Mouse (Mus musculus) urinary bladder, postnatal 25 days (tissue): ENCODE results near the gene Abhd17c.
A peak's percentile ranks its signal among the peaks of the same experiment; 100 is the strongest.
"Not testable (repeated sequence)": the region's sequence is repeated elsewhere in the genome, so short reads cannot be mapped to it uniquely, and the experiment has no call there.

ENCODE experiments used
- DNase-seq: peaks from one replicate; pipeline ENCODE4 v3.0.0; 2022; ENCODE audit warnings: low spot score

Abhd17c gene

DNA sequence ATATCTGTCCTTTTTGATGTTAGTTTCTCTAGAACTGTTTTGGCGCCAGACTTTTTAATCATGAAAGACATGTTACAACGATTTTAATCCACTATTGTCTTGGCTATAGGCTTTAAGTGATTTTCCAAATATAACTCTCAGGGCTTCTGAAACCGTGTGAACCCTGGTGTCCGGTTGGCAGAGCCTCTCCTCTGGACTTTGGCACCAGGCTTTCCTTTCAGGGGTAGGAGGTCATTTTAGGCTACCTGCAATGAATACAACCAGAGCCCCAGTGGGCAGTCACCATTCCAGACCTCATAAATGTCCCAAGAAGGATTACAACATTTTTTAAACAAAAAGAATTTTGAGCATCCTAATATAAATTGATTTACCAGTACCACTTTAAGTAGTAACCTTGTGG is 1.1 kb upstream of the Abhd17c start:
- no peak for DNase-seq

DNA sequence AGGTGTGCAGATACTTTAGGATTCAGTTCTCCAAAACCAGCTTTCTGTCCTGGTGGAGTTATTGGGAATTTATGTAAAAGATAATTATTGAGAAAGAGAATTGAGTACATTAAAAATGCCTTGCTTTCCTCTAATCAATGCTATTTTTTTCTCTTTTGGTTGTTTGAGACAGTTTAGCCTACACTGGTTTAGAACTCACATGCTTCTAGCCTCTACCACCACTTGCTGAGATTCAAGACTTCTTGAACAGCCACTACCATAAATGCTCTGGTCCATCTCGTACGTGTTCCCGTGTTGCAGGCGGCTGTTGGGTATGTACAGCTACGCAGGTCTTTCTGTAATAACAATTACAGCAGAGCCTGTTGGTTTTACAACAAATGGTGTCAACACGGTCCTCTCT is 681 bp upstream of the Abhd17c start:
- no peak for DNase-seq

DNA sequence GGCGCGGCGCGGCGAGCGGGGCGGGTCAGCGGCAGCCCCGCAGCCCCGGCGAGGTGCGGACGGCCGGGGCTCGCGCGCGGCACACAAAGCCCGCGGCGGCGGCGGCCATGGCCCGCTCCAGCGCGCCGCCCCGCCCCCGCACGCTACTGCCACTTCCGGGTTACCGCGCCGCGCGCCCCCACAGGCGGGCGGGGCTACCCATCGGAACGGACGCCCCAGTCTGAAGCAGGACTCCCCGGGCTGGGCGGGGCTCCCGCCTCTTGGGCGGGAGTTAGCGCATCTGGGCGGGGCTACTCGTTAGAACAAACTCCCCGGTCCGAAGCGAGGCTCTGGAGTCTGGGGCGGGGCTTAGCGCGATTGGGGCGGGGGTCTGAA is 254 bp upstream of the Abhd17c start:
- peak; percentile 90 for DNase-seq

DNA sequence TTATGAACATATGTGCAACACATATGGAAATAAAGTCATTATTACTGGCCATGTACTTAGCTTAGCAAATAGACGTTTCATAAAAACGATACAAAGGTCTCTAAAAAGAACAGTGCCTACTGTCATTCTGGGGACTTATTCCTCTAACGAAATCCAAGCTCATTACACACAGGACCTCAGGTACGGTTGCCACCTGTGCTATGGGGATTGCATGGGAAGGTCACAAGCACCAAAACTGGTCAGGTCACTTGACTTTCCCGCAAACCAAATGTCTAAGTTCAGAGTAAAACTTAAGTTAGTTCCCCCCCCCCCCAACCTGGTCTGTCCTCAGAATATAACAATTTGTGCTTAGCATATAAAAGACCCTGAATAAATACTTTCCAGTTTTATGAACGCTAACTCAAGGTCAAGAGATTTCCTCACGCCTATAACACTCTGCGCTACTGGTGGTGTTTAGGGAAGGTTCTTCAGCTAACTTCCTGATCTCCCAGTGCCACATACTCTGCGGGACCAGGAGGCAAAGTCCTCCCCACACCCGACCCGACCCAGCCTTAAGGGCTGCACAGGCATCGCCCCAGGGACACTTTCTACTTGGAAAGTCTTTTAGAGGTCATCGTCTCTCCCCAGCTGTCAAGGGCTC is 1.2 kb downstream of the Abhd17c start:
- DNase-seq = no peak

DNA sequence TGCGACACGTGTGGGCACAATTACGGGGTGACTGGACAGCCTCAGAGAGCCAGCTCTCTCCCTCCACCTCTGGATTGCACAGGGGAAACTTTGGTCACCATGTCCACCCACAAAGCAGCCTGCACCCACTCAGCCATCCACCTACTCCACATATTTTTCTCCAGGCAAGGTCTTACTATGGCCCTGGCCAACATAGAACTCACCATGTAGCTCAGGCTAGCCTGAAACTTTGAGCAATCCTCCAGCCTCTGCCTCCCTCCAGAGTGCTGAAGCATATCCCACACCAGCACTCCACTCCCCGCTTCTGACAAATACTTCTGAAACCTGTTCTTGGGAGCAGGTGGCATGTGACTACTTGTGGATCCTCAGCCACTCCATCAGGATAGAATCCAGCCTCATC is 1.9 kb downstream of the Abhd17c start:
- DNase-seq = no peak

DNA sequence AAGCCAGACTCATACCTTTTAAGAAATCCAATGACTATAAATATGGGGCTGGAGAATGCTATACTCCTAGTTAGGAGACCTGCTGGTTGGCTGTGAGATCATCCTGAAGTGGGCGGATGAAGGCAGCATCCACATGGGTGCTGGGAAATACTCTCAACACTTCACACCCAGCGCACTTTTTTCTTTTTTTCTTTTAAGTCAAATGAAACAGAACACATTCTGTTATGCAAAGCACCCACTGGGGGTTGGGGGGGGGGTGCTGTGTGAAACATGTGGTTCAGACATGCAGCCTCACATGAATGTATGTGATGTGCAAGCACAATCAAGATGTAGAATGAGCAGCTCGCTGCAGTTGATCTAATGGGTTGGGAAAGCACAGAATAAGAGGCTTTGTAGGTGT is 2.8 kb downstream of the Abhd17c start:
- DNase-seq = no peak

DNA sequence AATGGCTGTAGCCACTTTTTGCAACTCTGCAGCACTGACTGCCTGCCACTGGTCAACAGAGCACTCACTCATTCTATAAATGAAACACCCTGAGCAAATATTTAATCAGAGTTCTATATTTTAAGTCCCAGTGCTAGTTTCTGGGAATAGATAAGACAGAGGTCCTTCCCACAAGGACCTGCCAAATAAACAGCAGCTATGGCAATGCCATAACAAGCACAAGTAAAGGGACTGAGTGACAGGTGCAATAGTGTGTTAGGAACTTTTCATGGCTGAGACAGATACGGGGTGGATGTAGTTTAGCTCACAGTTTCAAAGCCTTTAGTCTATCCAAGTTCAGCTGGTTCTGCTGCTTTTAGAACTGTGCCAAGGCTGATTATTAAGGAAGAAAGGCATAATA is 3.9 kb downstream of the Abhd17c start:
- no peak for DNase-seq

DNA sequence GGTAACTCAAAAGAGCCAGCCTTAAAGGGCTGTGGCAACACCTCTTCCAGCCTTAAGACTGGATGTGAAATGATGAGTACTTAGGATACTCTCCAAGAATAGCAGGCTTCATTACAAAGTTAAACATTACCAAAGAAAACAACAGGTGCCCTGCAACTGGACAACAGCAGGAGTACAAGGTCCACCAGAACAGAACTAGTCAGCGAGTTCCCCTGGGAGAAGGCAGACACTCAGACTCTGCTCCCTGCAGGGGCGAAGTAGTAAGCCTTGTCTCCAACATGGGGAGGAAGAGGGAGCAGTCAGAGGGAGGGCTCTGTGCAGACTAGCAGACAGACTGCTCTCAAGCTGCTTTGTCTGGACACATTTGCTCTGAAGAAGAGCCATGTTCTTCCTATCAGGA is 6.1 kb downstream of the Abhd17c start:
- no peak for DNase-seq

DNA sequence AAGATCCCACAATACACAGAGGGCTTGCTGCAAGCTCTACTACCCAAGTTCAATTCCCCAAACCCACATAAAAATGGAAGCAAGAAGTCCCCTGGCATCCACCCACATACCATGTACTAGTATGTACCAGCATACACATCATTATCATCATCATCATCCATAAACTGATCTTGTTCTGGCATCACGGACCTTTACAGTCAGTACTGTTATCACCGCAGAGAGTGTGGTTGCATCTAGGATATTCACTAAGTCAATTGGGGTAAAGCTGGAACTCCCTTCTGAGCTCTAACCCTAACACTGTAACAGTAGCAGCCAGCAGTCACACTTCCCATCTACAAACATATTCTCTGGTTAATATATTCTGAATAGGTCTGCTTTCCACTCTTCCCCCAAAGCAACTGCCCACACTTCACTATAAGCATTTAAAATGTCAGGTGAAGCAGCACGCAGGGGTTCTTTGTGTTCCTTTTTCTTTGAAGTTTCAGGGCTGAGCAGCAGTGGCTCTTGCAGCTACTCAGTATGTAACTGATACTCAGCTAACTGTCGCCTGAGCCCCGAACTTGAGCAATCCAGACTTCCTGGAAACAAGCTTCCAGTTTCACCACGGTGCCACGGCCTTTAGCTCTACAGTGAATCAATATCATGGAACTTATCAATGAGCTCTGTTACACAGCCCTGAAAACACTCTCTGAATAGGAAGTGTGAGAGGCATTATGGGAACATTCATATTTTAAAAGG is 8.8 kb downstream of the Abhd17c start:
- DNase-seq = no peak

DNA sequence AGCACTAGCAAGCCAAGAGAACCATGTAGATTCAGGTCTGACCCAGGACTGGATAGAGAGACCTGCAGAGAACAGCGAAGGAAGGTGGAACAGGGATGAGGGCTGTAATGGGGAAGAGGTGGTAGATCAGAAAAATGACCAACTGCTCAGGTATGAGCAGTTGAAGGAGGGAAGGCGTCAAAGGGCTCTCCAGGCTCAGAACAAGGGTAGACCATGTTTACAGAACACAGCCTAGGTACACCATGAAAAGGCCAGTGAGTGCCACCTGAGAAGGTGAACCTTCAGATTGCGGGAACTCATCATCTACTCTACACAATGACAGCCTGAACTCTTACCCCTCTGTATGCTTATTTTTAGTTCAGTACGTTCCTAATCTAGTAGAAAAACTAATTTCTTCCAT is 9.5 kb downstream of the Abhd17c start:
- no peak for DNase-seq

DNA sequence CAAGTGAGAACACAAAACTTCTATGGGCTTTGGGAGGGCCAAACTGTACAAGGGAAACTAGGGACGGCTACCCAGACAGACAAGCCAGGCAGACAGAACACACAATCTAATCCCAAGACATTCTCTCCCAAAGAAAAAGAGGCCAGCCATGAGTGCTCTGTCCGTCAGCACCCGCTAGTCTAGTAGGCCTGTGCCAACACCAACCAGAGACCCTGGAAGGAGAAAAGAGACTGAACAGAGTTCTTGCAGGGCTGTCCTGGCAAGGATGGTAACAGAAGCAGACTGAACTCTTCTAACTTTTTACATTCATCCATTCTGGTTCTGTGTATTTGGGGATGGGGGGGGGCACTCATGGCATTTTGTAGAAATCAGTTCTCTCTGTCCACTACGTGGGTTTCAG is 12.1 kb downstream of the Abhd17c start:
- DNase-seq = no peak

DNA sequence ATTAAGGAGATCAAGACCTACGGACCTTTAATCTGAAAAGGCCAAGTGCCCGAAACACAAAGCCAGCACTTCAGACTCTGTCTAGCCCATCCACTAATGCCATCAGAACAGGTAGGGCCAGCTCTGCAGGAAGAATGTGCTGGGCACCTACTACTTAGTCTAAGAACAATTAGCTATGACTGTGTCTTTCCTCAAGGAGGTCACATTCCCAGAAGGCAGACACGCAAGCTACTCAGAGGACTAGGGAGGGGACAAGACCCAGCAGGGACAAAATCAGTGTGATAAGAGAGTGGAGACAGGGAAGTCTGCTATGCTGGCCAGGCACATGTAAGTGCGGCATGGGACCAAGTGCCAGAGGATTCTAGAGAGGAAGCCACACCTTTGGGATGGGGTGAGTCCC is 13.0 kb downstream of the Abhd17c start:
- no peak for DNase-seq

DNA sequence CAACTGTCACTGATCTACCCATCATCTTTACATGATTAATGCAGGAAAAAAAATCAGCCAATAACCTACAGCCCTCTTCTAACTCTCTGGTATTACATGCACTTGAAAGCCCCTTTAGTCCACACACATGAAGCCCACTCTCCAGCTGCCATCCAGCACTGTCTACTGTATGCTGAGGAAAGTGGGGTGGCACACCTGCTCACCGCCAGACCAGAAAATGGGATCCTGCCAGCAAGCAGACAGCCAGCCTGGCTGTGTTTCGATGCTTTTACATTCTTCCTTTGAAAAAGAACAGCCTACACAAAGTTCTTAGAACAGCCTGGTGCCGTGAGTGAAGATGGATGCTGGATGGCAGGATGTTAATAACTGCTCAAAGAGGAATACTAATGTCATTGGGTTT is 13.9 kb downstream of the Abhd17c start:
- no peak for DNase-seq

DNA sequence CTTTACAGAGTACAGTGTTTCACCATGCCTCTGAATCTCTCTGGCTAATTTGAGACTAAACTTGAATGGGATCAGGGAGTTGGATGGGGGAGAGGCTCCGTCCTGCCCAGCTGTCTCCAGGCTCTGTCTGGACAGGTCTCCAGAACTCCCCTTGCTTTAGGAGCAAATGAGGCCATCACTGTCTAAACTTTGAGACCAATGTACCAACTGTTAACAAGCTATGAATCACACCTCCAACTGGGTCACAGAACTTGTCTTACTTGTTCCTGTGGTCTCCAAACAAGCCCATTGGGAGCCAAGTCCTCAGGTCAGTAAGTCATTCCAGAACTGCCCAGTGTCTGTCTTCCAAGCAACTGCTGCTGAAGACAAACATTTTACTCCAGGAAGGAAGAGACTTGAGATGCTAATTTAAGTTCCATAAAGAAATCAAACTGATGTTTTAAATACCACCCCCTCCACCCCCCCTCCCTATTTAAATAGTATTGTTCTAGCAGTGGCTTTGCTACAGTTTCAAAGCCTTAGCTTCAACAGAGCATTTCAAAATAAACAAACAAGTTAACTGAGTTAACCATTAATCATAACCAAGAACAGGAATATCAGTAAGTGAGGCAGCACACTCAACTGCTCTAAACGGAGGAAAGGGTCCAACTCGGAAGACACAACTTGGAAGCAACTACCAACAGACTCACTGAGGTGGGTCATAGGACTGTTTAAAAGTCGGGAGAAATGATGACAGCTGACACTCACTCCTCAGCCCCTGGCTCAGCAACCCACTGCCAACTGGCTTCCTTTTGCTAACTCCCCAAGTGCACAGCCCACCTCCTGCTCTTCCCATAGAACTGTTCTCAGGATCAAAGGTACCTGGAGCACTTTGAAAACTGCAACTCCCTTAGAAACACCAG is 15.6 kb downstream of the Abhd17c start:
- no peak for DNase-seq

DNA sequence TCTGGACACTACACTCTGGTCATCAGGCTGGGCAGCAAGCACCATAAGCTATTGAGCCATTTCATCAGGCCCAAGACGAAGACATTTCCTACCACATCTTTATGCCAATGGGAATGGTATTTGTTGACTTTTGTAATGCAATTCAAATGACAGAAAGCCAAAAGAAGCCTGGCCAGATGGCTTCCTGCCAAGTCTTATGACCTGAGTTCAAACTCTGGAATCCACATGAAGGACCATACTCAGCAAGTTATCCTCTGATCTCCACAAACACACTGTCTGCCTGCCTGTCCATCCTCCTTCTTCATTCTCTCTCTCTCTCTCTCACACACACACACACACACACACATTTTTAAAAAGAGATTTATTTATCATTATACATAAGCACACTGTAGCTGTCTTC is 19.0 kb downstream of the Abhd17c start:
- no peak for DNase-seq

DNA sequence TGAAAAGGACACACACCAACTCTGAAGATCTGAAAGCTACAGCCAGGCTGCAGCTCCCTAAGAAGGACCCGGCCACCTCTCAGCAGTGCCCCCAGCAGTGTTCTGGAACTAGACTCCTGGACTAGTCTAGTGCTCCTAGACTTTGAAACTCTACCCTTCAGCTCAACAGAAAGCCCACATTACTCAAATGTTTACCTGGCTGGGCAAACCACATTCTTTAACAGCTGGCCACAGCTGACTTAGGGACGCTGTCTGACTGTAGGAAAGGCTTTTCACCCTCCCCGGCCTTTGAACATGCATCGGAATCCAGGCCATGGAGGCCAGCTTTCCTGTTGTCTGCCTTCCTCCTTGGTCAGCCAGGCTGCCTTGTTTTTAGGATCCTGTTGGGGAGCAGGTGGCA is 20.0 kb downstream of the Abhd17c start:
- DNase-seq = no peak

DNA sequence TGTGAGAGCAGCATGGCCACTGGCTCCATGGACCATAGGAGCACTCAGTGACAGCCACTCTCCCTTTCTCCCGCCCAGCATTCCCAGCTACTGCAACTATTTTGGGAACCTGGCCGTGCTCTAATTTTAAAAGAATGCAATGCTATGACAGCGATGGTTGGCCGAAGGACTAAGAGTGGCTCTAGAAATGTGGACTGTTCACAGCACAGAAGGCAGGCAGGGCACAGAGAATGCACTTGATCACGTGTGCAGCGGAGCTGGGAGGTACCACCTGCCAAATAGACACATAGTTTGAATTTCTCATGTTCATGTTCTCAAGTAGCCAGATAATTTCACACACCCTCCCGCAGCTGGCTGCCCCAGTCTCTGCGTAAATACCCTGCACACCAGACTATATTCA is 23.0 kb downstream of the Abhd17c start:
- DNase-seq = no peak

DNA sequence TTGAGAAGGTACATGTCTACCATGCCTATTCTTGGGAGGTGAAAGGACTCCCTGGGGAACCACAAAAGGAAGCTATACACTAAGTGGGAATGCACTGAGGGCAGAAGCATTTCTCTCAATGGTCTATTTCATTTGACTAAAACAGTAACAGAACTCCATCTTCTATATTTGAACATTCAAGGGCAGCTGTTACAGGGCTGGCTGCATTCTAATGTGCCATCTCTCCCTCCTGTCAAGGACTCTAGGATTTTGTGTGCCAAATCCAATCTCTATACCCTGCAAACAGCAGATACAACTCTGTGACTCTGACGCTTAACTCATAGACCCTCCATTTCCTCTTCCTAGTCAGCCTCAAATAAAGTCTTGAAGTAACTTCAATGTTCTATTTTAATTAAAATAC is 26.0 kb downstream of the Abhd17c start:
- no peak for DNase-seq

DNA sequence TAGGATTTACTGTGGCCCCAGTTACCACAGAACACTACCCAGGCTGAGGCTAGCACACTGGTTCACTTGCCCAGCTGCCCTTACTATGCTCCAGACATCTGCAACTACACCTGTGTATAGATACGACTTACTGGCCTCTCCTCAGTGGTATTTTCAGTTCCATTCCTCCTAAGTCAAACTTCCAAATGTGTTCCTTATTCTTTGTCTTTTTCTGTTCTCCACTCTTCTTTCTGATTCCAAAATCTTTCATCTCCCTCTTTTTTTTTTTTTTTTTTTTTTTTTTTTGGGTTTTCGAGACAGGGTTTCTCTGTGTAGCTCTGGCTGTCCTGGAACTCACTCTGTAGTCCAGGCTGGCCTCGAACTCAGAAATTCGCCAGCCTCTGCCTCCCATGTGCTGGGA is 28.0 kb downstream of the Abhd17c start:
- DNase-seq = not testable (repeated sequence)

DNA sequence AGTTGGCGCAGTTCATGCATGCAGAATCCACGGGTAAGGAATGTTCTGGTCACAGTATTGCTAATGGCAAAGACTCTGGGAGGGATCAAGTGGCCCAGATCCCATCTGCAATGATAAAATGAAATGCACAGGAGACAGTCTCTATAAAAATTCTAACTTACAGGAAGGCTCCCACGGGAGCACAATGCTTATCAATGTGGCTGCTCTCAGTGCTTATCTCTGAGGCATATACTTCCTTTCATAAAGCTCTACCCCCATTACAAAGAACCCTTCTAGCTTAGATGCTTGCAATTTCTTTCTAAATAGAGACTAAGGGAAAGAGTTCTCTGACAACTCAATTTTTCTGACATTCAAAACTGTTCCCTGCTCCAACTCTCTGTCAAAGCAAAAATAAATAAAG is 29.9 kb downstream of the Abhd17c start:
- no peak for DNase-seq

DNA sequence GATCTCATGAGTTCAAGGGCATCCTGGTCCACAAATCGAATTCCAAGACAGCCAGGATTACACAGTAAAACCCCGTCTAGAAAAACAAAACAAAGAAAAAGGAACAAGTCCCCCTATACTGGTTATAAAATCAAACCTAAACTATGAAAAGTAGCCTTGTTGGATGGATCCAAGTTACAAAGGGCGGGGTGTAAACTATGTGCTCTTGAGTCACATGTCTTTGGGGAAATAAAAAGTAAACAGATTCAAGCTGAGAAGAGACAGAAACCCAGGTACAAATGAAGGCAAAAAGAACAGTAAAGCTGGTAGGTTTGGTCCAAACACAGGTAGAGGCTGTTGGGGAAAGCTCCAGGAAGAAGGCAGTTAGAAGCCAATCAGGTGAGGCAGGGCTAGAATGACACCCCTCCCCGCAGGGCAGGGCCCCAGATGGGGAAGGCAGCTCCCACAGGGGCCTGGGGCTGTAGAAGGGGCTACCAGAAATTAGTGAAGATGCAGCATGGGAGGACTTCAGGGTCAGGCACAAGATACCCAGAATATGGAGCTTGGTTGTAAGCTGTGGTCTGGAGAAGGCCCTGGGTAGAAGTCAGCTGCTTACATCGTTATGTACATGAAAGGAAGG is 31.4 kb downstream of the Abhd17c start:
- DNase-seq = no peak

DNA sequence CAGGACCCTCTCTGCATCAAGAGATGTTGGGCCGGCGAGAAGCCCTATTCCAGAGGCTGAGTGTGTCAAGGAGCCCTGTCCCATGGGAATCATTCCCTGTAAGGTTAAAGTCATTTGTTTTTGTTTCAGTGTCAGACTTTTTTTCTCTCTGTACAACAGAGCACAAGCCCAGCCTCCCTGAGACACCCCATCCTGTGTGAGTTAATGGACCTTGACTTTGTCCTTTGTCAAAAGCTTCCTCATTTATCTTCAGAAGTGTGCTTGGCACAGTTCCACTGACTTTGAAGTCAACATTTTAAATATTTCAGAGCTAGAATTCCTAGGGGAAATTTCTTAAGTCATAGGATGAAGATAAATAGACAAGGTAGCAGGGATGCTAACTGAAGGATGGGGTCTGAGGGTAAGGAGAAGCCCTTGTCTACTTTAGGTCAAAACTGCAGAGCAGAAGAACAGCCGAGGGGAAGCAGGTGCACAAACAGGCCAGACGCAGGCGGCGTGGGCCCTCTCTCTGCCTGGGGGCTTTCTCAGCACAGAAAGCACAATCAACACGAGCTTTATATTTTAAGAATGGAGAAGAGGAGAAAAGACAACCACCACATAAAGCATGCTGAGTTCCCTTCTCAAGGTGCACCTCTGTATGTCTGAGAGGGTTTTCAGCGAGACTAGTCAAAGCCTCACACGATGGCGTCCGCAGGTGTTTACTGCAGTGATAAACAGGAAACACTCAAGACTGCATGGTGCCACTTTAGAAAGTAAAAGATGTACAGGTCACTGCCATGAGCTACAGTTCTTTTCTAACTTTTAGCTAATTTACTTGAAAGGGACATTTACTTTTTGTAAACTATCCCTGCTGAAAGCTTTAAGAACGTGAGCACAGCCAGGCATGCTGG is 32.2 kb downstream of the Abhd17c start:
- no peak for DNase-seq
